Mouse (Mus musculus) limb, embryonic 15.5 days (tissue): ENCODE measurements at regions not wholly inside any gene's neighbourhood (a gene's known extent, or its start where the extent isn't known, plus 50 kb on each side); places are given as distances from the start of the nearest gene placed in this dataset.

Experiments used
- ATAC-seq: fragments of 200-750 bp; cut with Nextera tagmentation; 2 replicates; pipeline ENCODE4 v1.8.0; 2017; ENCODE audit warnings: low read depth, moderate TSS enrichment; ENCODE audit not compliant: insufficient number of reproducible peaks, low FRiP score, low TSS enrichment
- H3K27ac ChIP-seq: fragments of 300-500 bp; sonication (generic); 2 replicates; pipeline ENCODE4 v1.5.1; 2015; ENCODE audit warnings: moderate library complexity, mild to moderate bottlenecking, inconsistent platforms
- H3K27me3 ChIP-seq: fragments of 300-500 bp; sonication (generic); 2 replicates; pipeline ENCODE4 v1.6.1; 2015; ENCODE audit warnings: inconsistent platforms
- H3K36me3 ChIP-seq: fragments of 300-500 bp; sonication (generic); 2 replicates; pipeline ENCODE4 v1.6.1; 2015; ENCODE audit warnings: inconsistent platforms
- H3K4me1 ChIP-seq: fragments of 300-500 bp; sonication (generic); 2 replicates; pipeline ENCODE4 v1.6.1; 2015; ENCODE audit warnings: inconsistent platforms
- H3K4me2 ChIP-seq: fragments of 300-500 bp; sonication (generic); 2 replicates; pipeline ENCODE4 v1.6.1; 2015; ENCODE audit warnings: mild to moderate bottlenecking, inconsistent platforms
- H3K4me3 ChIP-seq: fragments of 300-500 bp; sonication (generic); 2 replicates; pipeline ENCODE4 v1.5.1; 2015; ENCODE audit warnings: mild to moderate bottlenecking, inconsistent platforms
- H3K9ac ChIP-seq: fragments of 300-500 bp; sonication (generic); 2 replicates; pipeline ENCODE4 v1.6.1; 2015; ENCODE audit warnings: inconsistent platforms
- H3K9me3 ChIP-seq: fragments of 300-500 bp; sonication (generic); 2 replicates; pipeline ENCODE4 v1.6.1; 2016; ENCODE audit warnings: inconsistent platforms
- WGBS: fragments of 180-500 bp; shearing (Covaris S2); methylation state at CpG from one replicate; pipeline ENCODE4 v1.1.7; 2015; 5-methylcytosine and 5-hydroxymethylcytosine counted together

GRCm38 (mm10) chr12:39027179-39027578 lies 248.0 kb downstream of the Etv1 start:
- H3K9me3 ChIP-seq, result no peaks in the 10 kb centered on the region
- no peak for ATAC-seq
- no peak overlapping the region for H3K4me3 ChIP-seq
- H3K36me3 ChIP-seq, result no peaks in the 10 kb centered on the region
- no peaks in the 10 kb centered on the region for H3K4me1 ChIP-seq
- H3K4me2 ChIP-seq, result no peak overlapping the region
- H3K27me3 ChIP-seq, result no peaks in the 10 kb centered on the region
- no peak overlapping the region for H3K27ac ChIP-seq
- WGBS, result 80% methylated on average over 2 of the region's 2 CpGs
- no peak overlapping the region for H3K9ac ChIP-seq

GRCm38 (mm10) chr12:39027948-39028347 lies 248.8 kb downstream of the Etv1 start:
- H3K9me3 ChIP-seq, result no peaks in the 10 kb centered on the region
- H3K36me3 ChIP-seq, result no peaks in the 10 kb centered on the region
- no peaks in the 10 kb centered on the region for H3K4me1 ChIP-seq
- H3K27ac ChIP-seq, result no peak overlapping the region
- 72% methylated on average over 2 of the region's 2 CpGs for WGBS
- H3K27me3 ChIP-seq, result no peaks in the 10 kb centered on the region
- H3K4me2 ChIP-seq, result no peak overlapping the region
- no peak overlapping the region for H3K4me3 ChIP-seq
- H3K9ac ChIP-seq, result no peak overlapping the region
- ATAC-seq, result no peak

GRCm38 (mm10) chr12:39033982-39034381 lies 254.8 kb downstream of the Etv1 start:
- H3K4me2 ChIP-seq, result no peak overlapping the region
- H3K9ac ChIP-seq, result no peak overlapping the region
- H3K9me3 ChIP-seq, result no peaks in the 10 kb centered on the region
- no peak overlapping the region for H3K4me3 ChIP-seq
- no peak for ATAC-seq
- H3K4me1 ChIP-seq, result no peaks in the 10 kb centered on the region
- WGBS, result 67% methylated on average over 3 of the region's 3 CpGs
- no peaks in the 10 kb centered on the region for H3K27me3 ChIP-seq
- no peaks in the 10 kb centered on the region for H3K36me3 ChIP-seq
- H3K27ac ChIP-seq, result no peak overlapping the region

DNA sequence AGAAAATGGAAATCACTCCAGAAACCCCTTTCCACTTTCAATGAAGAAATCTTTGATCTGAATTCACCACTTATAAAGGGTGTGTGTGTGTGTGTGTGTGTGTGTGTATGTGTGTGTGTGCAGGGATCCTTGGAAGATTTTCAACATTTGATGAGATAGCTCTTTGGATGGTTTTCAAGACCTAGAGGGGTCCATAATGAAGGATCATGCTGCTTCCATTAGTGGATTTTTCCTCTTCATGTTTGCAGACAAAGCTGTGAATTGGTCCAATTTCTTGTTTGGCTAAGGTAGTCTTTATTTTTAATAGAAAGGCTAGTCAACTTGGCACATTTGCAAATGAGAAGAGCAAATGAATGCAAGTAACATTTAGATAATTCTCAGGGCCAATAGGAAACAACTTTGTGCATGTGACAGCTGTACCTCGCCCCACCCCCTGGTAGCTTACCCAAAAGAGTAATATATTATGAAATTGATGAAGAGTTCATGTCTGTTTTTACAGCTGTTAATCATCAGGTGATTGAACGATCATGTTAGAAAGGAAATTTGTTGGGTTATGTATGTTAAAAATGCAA lies 257.4 kb downstream of the Etv1 start:
- no peak overlapping the region for H3K4me3 ChIP-seq
- no peak overlapping the region for H3K27ac ChIP-seq
- H3K4me2 ChIP-seq, result no peak overlapping the region
- 74% methylated on average over 2 of the region's 2 CpGs for WGBS
- no peaks in the 10 kb centered on the region for H3K27me3 ChIP-seq
- no peaks in the 10 kb centered on the region for H3K36me3 ChIP-seq
- no peaks in the 10 kb centered on the region for H3K4me1 ChIP-seq
- ATAC-seq, result no peak
- H3K9me3 ChIP-seq, result no peaks in the 10 kb centered on the region
- no peak overlapping the region for H3K9ac ChIP-seq

GRCm38 (mm10) chr12:39038077-39038476 lies 258.9 kb downstream of the Etv1 start:
- Histone ChIP-seq H3K36me3 (no peaks in the 10 kb centered on the region), H3K27me3 (no peaks in the 10 kb centered on the region), H3K4me1 (no peaks in the 10 kb centered on the region), H3K27ac (no peak overlapping the region), H3K4me2 (no peak overlapping the region), H3K9me3 (no peaks in the 10 kb centered on the region), H3K4me3 (no peak overlapping the region), H3K9ac (no peak overlapping the region)
- ATAC-seq, result no peak
- 77% methylated on average over 3 of the region's 3 CpGs for WGBS

- no peaks in the 10 kb centered on the region for H3K36me3 ChIP-seq
- no peaks in the 10 kb centered on the region for H3K4me1 ChIP-seq
- no peak overlapping the region for H3K9ac ChIP-seq
- no peaks in the 10 kb centered on the region for H3K9me3 ChIP-seq
- ATAC-seq, result no peak
- no peak overlapping the region for H3K27ac ChIP-seq
- no peak overlapping the region for H3K4me3 ChIP-seq
- WGBS, result 37% methylated on average over 2 of the region's 2 CpGs
- H3K4me2 ChIP-seq, result no peak overlapping the region
- no peaks in the 10 kb centered on the region for H3K27me3 ChIP-seq
Observed at GRCm38 (mm10) chr12:39038656-39039055, 259.5 kb downstream of the Etv1 start.

DNA sequence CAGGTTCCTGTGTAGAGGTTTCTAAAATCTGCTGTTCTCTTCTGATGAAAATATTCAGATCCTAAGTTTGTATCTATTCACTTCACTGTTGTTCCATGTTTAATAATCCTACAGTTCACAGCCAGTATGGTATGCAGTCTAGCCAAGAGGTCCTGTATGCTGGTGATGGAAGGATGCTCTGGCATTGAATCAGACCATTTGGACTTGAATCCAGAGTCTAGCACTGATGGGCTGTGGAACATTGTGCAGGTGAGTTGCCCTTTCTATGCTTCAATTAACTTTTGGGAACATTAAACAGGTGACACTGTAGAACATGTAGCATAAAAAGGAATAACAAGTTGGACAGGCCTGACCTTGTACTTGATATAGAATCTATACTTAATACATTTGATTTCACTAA lies 267.9 kb downstream of the Etv1 start:
- Histone ChIP-seq H3K27ac (no peak overlapping the region), H3K4me2 (no peak overlapping the region), H3K36me3 (no peaks in the 10 kb centered on the region), H3K4me1 (no peaks in the 10 kb centered on the region), H3K9me3 (no peaks in the 10 kb centered on the region), H3K4me3 (no peak overlapping the region), H3K9ac (no peak overlapping the region), H3K27me3 (no peaks in the 10 kb centered on the region)
- no peak for ATAC-seq

DNA sequence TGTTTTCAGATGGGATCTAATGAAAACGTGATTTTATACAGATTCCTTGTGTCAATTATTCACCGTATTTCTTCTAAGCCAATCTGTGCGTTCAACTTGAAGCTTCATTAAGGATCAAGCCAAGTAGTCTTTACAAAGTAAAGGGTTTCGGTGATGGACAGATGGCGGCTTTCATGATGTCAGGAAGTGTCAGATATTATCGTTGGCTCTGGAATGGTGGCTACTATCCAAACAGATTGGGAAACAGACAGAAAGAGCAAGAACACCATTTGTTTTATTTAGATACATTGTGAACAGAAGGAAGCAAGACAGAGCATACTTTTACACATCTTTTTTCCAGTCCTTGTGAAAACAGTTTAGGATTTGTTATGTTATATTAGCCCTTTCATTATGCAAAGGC lies 269.3 kb downstream of the Etv1 start:
- Histone ChIP-seq H3K4me2 (no peak overlapping the region), H3K27ac (no peak overlapping the region), H3K9ac (no peak overlapping the region), H3K9me3 (no peaks in the 10 kb centered on the region), H3K27me3 (no peaks in the 10 kb centered on the region), H3K36me3 (no peaks in the 10 kb centered on the region), H3K4me1 (no peaks in the 10 kb centered on the region), H3K4me3 (no peak overlapping the region)
- WGBS, result 72% methylated on average over 6 of the region's 6 CpGs
- ATAC-seq, result no peak

- H3K9ac ChIP-seq, result no peak overlapping the region
- H3K4me1 ChIP-seq, result no peaks in the 10 kb centered on the region
- H3K36me3 ChIP-seq, result no peaks in the 10 kb centered on the region
- H3K4me3 ChIP-seq, result no peak overlapping the region
- no peak overlapping the region for H3K4me2 ChIP-seq
- H3K27me3 ChIP-seq, result no peaks in the 10 kb centered on the region
- H3K9me3 ChIP-seq, result no peaks in the 10 kb centered on the region
- no peak for ATAC-seq
- no peak overlapping the region for H3K27ac ChIP-seq
- 58% methylated on average over 1 of the region's 1 CpGs for WGBS
Observed at GRCm38 (mm10) chr12:39048958-39049357, 269.8 kb downstream of the Etv1 start.

GRCm38 (mm10) chr12:39070331-39071045 lies 291.3 kb downstream of the Etv1 start:
- Histone ChIP-seq H3K36me3 (no peaks in the 10 kb centered on the region), H3K27ac (no peak overlapping the region), H3K9ac (no peak overlapping the region), H3K4me1 (peaks cover 5% of the 10 kb centered on the region; the same call in 1 of the 2 replicates), H3K4me2 (no peak overlapping the region), H3K27me3 (no peaks in the 10 kb centered on the region), H3K4me3 (no peak overlapping the region), H3K9me3 (no peaks in the 10 kb centered on the region)
- ATAC-seq, result no peak
- WGBS, result 76% methylated on average over 4 of the region's 4 CpGs

DNA sequence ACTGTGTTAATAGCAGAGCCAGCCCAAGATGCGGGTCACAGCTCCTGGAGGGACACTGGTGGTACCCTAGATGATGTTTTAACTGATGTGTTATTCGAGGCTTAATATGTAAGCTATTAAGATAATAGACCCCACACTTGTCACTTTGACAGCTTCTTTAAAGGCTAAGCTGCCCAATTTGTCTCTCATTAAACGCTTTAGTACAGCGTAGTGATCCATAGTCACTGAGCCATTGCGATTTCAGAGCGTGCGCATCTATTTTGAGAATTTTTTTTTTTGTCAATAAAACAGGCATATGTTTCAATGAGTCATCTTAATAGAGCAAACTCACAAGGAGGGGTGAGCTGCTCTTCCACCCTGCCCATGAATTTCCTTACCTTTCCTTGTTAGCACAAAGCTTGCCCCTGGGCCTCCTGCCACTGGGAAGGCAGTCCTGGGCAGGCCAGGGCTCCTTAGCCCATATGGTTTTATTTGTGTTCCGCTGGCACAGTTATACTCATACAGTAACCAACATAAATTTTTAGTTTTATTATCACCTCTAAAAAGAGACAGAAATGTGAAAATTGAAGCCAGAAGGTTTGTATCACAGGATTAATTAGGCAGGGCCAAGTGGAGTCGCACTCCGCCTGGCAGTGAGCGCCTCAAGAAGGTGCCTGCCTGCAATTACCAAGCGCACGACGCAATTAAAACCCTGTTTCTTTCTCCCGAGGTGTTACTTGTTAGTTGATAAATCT lies 294.3 kb downstream of the Etv1 start:
- H3K27ac ChIP-seq, result no peak overlapping the region
- H3K4me2 ChIP-seq, result no peak overlapping the region
- H3K9me3 ChIP-seq, result no peaks in the 10 kb centered on the region
- 42% methylated on average over 15 of the region's 15 CpGs for WGBS
- H3K4me3 ChIP-seq, result no peak overlapping the region
- ATAC-seq, result no peak
- peaks cover 5% of the 10 kb centered on the region; the same call in 1 of the 2 replicates for H3K4me1 ChIP-seq
- H3K27me3 ChIP-seq, result no peaks in the 10 kb centered on the region
- H3K36me3 ChIP-seq, result no peaks in the 10 kb centered on the region
- H3K9ac ChIP-seq, result no peak overlapping the region

DNA sequence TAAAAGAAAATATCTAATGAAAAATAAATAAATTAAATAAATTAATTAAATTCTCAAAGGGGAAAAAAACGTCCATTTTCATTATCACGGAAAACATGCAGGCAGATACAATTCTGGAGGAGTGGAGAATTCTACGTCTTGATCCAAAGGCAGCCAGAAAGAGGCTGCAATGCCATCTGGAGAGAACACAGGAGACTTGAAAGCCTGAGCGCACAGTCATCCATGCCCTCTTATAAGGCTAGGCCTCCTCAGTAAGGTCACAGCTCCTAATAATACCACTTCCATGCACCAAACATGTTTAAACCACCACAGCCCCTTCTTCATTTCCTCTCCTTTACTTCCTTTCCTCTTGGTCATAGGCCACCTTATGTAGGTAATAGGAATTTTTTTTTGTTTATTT lies 307.1 kb downstream of the Etv1 start:
- WGBS, result 89% methylated on average over 4 of the region's 4 CpGs
- no peaks in the 10 kb centered on the region for H3K9me3 ChIP-seq
- ATAC-seq, result no peak

More for the DNA sequence above, 307.1 kb downstream of the Etv1 start:
- Histone ChIP-seq H3K4me1 (no peaks in the 10 kb centered on the region), H3K27me3 (no peaks in the 10 kb centered on the region), H3K4me2 (no peak overlapping the region), H3K4me3 (no peak overlapping the region), H3K36me3 (no peaks in the 10 kb centered on the region), H3K9ac (no peak overlapping the region), H3K27ac (no peak overlapping the region)
